Mouse (Mus musculus): ENCODE results near the gene Sult2b1.

- TF ChIP-seq CTCF (IDR thresholded peaks at IDR 0.05; ENCODE audit: control insufficient read depth, insufficient read depth, insufficient replicate concordance, low read depth, low read length) (no peak), POLR2A (IDR thresholded peaks at IDR 0.05; ENCODE audit: control insufficient read depth, low read depth, low read length) (no peak)
Measured at GRCm38 (mm10) chr7:45689800-45690199, 94.7 kb downstream of the Sult2b1 start.
